In the genomic region with DNA sequence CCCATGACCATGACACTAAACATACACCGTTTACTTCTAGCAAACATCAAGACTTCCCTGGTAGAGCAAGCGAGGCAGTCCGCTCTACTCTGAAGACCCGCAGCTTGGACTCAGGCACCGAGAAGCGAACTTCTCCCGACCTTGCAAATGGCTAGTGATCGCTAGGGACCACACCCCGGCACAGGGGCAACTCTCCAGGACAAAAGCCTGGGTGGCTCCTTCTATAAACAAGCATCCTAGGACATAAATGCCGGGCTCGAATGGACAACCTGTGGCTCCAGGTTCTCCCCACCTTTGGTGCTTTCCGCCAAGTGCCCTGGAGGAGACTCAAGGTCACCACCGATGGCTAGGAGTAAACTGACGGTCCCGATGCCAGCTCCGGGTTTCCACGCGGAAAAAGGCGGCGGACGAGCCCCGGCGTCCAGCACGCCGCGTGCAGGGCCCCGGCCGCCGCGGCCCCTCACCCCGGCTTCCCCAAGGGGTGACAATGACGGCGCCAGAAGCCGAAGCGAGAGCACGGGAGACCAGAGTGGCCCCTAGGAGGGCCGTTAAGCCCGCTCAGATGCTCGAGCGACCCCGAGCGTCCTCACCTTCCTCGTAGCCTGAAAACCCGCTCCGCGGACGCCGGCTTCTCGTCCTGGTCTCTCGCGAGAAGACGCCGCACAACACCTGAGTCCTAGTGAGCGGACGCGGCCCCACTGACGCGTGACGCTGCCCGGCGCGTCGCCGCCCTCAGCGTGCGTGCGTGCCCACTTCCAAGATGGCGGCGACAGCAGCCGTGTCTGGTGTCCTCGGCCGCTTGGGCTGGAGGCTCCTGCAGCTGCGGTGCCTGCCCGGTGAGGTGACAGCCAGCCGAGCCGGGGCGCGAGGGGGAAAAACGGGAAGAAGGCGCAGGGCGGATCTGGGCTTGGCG, we compare ENCODE assay signal across 8 mouse cellular contexts. TPM values are rescaled to one million over a fixed set of nuclear protein-coding genes. Genes with fewer than 3 reads are reported as not detected.
DNase-seq lines count a peak whose midpoint lies in the region; ATAC-seq lines count a peak whose summit lies in the region.

A gene (plus strand): TSS at position 660 of the 913 bp plus-strand sequence.
A gene (minus strand): TSS at position 697 of the 913 bp plus-strand sequence.

- H3K4me3 ChIP-seq in hindbrain, embryonic 16.5 days (ENCODE audit: low read length) = peak within 1 kb of the TSS; percentile 58
- peak within 1 kb of the TSS; percentile 95 for H3K4me3 ChIP-seq in macrophage (ENCODE audit: inconsistent target)

- DNase-seq in T-cell, adult 2 months (ENCODE audit: low spot score) = peak; percentile 96
- DNase-seq in cerebellum, postnatal 36 days = peak; percentile 93 to 95
- DNase-seq in gastrocnemius, adult 18-20 months (ENCODE audit: low spot score) = peak; percentile 95
- peak; percentile 92 to 95 for DNase-seq in left cerebral cortex, adult 18-20 months (ENCODE audit: low spot score in 2 of 2)
- peak; percentile 96 for DNase-seq in right cerebral cortex, adult 18-20 months
- DNase-seq in urinary bladder, postnatal 10 days (ENCODE audit: low spot score) = peak; percentile 84

- 1% methylated on average over 80 of the region's 82 CpGs for WGBS in hindbrain, embryonic 16.5 days
- WGBS in macrophage (ENCODE audit: missing documents) = 1% methylated on average over 82 of the region's 82 CpGs

- H3K4me2 ChIP-seq in hindbrain, embryonic 16.5 days (ENCODE audit: low read length) = peak within 1 kb of the TSS; percentile 85

- no peaks in the 10 kb centered on the region for H3K27me3 ChIP-seq in hindbrain, embryonic 16.5 days (replicated peaks; ENCODE audit: control insufficient read depth, insufficient read depth, low read length)

- no peaks in the 10 kb centered on the region for H3K36me3 ChIP-seq in hindbrain, embryonic 16.5 days (ENCODE audit: control insufficient read depth, insufficient read depth, low read length)
- peaks cover 6% of the 10 kb centered on the region; the same call in 1 of the 2 replicates for H3K36me3 ChIP-seq in macrophage (ENCODE audit: inconsistent target)

- peak within 1 kb of the TSS; percentile 94 for H3K27ac ChIP-seq in hindbrain, embryonic 16.5 days (ENCODE audit: low read depth, low read length)
- H3K27ac ChIP-seq in macrophage = peak within 1 kb of the TSS; percentile 80

- H3K9me3 ChIP-seq in hindbrain, embryonic 16.5 days (ENCODE audit: control insufficient read depth, low read length) = no peaks in the 10 kb centered on the region

- H3K4me1 ChIP-seq in hindbrain, embryonic 16.5 days (ENCODE audit: control insufficient read depth, insufficient read depth, low read depth, low read length) = peaks cover 15% of the 10 kb centered on the region

- peak within 1 kb of the TSS; percentile 90 for H3K9ac ChIP-seq in hindbrain, embryonic 16.5 days (ENCODE audit: low read depth, low read length)

- ATAC-seq in hindbrain, embryonic 16.5 days = peak; percentile 98

- H3K79me2 ChIP-seq in macrophage (ENCODE audit: inconsistent target) = peaks cover 50% of the 10 kb centered on the region

RNA-seq across cellular contexts. Expression of the first gene that starts in this region (rescaled TPM):
- 100 to 1,000 TPM; 392 to 399 TPM for total RNA-seq in gastrocnemius, adult 18-20 months (2021)
- 67.7 and 69.8 TPM in 2 replicates for polyA plus RNA-seq in hindbrain, embryonic 16.5 days (2015; fragmentation: Nextera tagmentation; extraction: Ambion mirVana)
- total RNA-seq in left cerebral cortex, adult 18-20 months (2021) = 10 to 100 TPM; 76.6 to 90.5 TPM
- 10 to 100 TPM in 25 of 26 experiments, 1 to 10 TPM in 1; 6.0 to 77.7 (median 34.9) TPM for total RNA-seq in macrophage (2018; cell fraction: chromatin; rRNA removed)
- 10 to 100 TPM in 25 of 26 experiments, 1 to 10 TPM in 1; 9.7 to 23.2 (median 18.5) TPM for total RNA-seq in macrophage (2018; cell fraction: cytosol; rRNA removed)
- total RNA-seq in macrophage (2018; cell fraction: nucleus; rRNA removed) = 10 to 100 TPM in 23 of 26 experiments, 1 to 10 TPM in 3; 8.2 to 53.7 (median 21.7) TPM
- polyA plus RNA-seq in macrophage (2018) = 15.7 to 29.9 TPM (median 26.3 TPM) in 3 replicates

RNA-seq across cellular contexts. Expression of the second gene that starts in this region (rescaled TPM):
- total RNA-seq in gastrocnemius, adult 18-20 months (2021) = 10 to 100 TPM; 30.8 to 38.8 TPM
- polyA plus RNA-seq in hindbrain, embryonic 16.5 days (2015; fragmentation: Nextera tagmentation; extraction: Ambion mirVana) = 190 and 191 TPM in 2 replicates
- total RNA-seq in left cerebral cortex, adult 18-20 months (2021) = 10 to 100 TPM; 72.3 to 75.6 TPM
- total RNA-seq in macrophage (2018; cell fraction: chromatin; rRNA removed) = 100 to 1,000 TPM in 8 of 26 experiments, 10 to 100 TPM in 18; 41.3 to 198 (median 65.0) TPM
- 10 to 100 TPM in 24 of 26 experiments, 1 to 10 TPM in 2; 9.1 to 22.2 (median 14.3) TPM for total RNA-seq in macrophage (2018; cell fraction: cytosol; rRNA removed)
- total RNA-seq in macrophage (2018; cell fraction: nucleus; rRNA removed) = 100 to 1,000 TPM in 1 of 26 experiments, 10 to 100 TPM in 25; 26.8 to 101 (median 48.2) TPM
- polyA plus RNA-seq in macrophage (2018) = 10.8 to 28.7 TPM (median 20.3 TPM) in 3 replicates

Comparison
In these comparisons a context has a peak if more than half of its experiments do, and no peak if none do; other contexts are left out.
1. Peak in every context shown above with its lines: DNase-seq, ATAC-seq, H3K4me3 ChIP-seq and H3K27ac ChIP-seq.
2. RNA of the first gene that starts in this region (total RNA-seq): 392 to 399 TPM in gastrocnemius, adult 18-20 months; 76.6 to 90.5 TPM in left cerebral cortex, adult 18-20 months; every median in the first group is over 4 times any median in the second.